Mouse (Mus musculus) heart, postnatal 0 days (tissue): ENCODE measurements at regions not wholly inside any gene's neighbourhood (a gene's known extent, or its start where the extent isn't known, plus 50 kb on each side); places are given as distances from the start of the nearest gene placed in this dataset.

Source experiments
- CTCF ChIP-seq: IDR thresholded peaks from 2 replicates; pipeline ENCODE4 v1.5.1; 2016; ENCODE audit warnings: antibody characterized with exemption, control low read depth, low read depth
- EP300 ChIP-seq: IDR thresholded peaks from 2 replicates; pipeline ENCODE4 v1.6.1; 2016; ENCODE audit warnings: antibody characterized with exemption, low read depth

- no peak for TF ChIP-seq CTCF
- no peak for TF ChIP-seq EP300
Observed at GRCm38 (mm10) chr15:51631881-51632280, 2252.8 kb upstream of the Gm7489 start.
